Mouse (Mus musculus) ES-Bruce4 (cell line): ENCODE data around the gene Ak5. TPM values are rescaled to one million over a fixed set of nuclear protein-coding genes. Genes with fewer than 3 reads are reported as not detected.

Source experiments
- H3K27ac ChIP-seq: 2 replicates; pipeline ENCODE4 v1.5.1; 2012; ENCODE audit warnings: low read length, inconsistent platforms; ENCODE audit not compliant: insufficient read depth
- H3K27me3 ChIP-seq: 2 replicates; pipeline ENCODE4 v1.6.1; 2012; ENCODE audit warnings: mild to moderate bottlenecking, low read length, inconsistent platforms; ENCODE audit not compliant: control insufficient read depth, poor library complexity, insufficient read depth, severe bottlenecking
- H3K36me3 ChIP-seq: 2 replicates; pipeline ENCODE4 v1.6.1; 2012; ENCODE audit warnings: inconsistent platforms, mild to moderate bottlenecking, low read length, moderate library complexity; ENCODE audit not compliant: control insufficient read depth, poor library complexity, insufficient read depth, severe bottlenecking
- H3K4me1 ChIP-seq: one replicate; pipeline ENCODE4 v1.8.1; 2011; ENCODE audit warnings: low read length; ENCODE audit not compliant: control insufficient read depth, insufficient read depth
- H3K4me3 ChIP-seq: 2 replicates; pipeline ENCODE4 v1.5.1; 2011; ENCODE audit warnings: low read depth, mild to moderate bottlenecking, low read length
- H3K9ac ChIP-seq: 2 replicates; pipeline ENCODE4 v1.6.1; 2012; ENCODE audit warnings: low read depth, mild to moderate bottlenecking, inconsistent platforms; ENCODE audit not compliant: poor library complexity, severe bottlenecking
- H3K9me3 ChIP-seq: replicated peaks from 2 replicates; pipeline ENCODE4 v1.6.1; 2012; ENCODE audit warnings: mild to moderate bottlenecking, low read length, inconsistent platforms; ENCODE audit not compliant: control insufficient read depth, poor library complexity, insufficient read depth, severe bottlenecking
- CTCF ChIP-seq: IDR thresholded peaks from one replicate; pipeline ENCODE4 v1.8.1; 2011; ENCODE audit warnings: low read depth, low read length
- EP300 ChIP-seq: IDR thresholded peaks from 2 replicates; pipeline ENCODE4 v1.6.1; 2011; ENCODE audit warnings: low read depth, low read length; ENCODE audit not compliant: insufficient read depth
- POLR2A ChIP-seq: IDR thresholded peaks from one replicate; pipeline ENCODE4 v1.8.1; 2011; ENCODE audit warnings: low read length; ENCODE audit not compliant: insufficient read depth
- polyA plus RNA-seq: library from polyadenylated mRNA; stranded (reverse); fragments of >200 nt; gene quantifications from 2 replicates; pipeline ENCODE4 v1.2.4, GENCODE M21; 2011; ENCODE audit warnings: low read depth; ENCODE audit not compliant: missing spikeins, insufficient read depth, insufficient read length

Ak5 gene
- polyA plus RNA-seq, 1 experiment, result 0.97 TPM

DNA sequence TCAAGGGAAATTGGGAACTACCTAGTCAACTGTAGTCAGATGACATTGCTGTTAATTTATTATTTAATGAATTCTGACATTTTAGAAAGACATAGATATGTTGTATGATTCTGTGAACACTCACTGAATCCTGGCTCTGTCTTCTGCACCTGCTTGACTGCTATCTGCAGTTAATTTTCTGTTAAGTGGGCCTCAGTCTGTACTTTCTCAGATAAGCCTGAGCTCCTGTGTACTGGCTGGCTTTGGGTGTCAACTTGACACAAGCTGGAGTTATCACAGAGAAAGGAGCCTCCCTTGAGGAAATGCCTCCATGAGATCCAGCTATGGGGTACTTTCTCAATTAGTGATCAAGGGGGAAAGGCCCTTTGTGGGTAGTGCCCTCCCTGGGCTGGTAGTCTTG, 118.1 kb downstream of the Ak5 start:
- TF ChIP-seq POLR2A, result no peak
- no peaks in the 10 kb centered on the region for H3K4me1 ChIP-seq
- no peak overlapping the region for H3K4me3 ChIP-seq
- H3K9me3 ChIP-seq, result no peaks in the 10 kb centered on the region
- no peak overlapping the region for H3K9ac ChIP-seq
- no peaks in the 10 kb centered on the region for H3K27me3 ChIP-seq
- no peak overlapping the region for H3K27ac ChIP-seq
- H3K36me3 ChIP-seq, result no peaks in the 10 kb centered on the region

DNA sequence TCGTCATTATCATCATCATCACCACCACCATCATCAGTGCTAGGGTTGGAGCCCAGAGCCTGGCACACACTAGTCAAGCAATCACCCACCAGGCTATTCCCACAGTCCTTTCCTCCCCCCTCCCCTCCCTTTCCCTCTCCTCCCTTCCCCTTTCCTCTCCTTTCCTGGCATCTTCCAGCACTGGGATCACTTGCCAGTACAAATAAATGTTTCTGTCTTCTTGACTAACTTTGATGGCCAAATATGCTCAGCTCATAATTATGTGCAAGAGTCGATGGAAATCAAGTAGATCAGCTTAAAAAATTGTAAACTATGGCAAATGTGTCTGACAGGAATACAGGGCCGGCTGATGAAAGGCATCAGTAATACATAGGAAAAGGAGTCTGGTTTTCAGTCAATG, 123.2 kb downstream of the Ak5 start:
- no peaks in the 10 kb centered on the region for H3K9me3 ChIP-seq
- H3K4me3 ChIP-seq, result no peak overlapping the region
- no peak for TF ChIP-seq EP300
- no peak for TF ChIP-seq CTCF
- no peak for TF ChIP-seq POLR2A
- no peaks in the 10 kb centered on the region for H3K4me1 ChIP-seq
- no peaks in the 10 kb centered on the region for H3K27me3 ChIP-seq
- no peak overlapping the region for H3K27ac ChIP-seq
- H3K36me3 ChIP-seq, result no peaks in the 10 kb centered on the region
- H3K9ac ChIP-seq, result no peak overlapping the region

DNA sequence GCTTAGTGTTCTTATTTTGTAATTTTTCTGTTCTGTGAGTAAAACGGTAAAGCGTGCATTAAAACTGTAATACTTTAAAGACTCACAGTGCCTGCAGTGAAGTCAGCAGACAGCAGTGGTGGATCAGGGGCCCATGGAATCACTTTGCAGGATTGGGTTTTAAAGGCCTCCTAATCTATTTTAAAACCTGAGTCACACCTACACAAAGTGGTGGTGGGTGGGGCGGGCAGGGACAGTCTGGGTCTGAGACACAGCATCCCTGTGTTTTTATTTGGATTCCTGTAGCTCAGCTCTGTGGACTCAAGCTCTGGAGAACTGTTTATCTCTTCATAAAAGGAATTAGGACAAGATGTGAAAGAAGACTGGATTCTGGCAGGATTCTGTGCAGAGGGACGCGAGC, 125.9 kb downstream of the Ak5 start:
- H3K27me3 ChIP-seq, result no peaks in the 10 kb centered on the region
- TF ChIP-seq POLR2A, result no peak
- no peak for TF ChIP-seq EP300
- no peak for TF ChIP-seq CTCF
- H3K36me3 ChIP-seq, result no peaks in the 10 kb centered on the region
- no peaks in the 10 kb centered on the region for H3K4me1 ChIP-seq
- no peaks in the 10 kb centered on the region for H3K9me3 ChIP-seq
- no peak overlapping the region for H3K4me3 ChIP-seq
- no peak overlapping the region for H3K9ac ChIP-seq
- no peak overlapping the region for H3K27ac ChIP-seq

DNA sequence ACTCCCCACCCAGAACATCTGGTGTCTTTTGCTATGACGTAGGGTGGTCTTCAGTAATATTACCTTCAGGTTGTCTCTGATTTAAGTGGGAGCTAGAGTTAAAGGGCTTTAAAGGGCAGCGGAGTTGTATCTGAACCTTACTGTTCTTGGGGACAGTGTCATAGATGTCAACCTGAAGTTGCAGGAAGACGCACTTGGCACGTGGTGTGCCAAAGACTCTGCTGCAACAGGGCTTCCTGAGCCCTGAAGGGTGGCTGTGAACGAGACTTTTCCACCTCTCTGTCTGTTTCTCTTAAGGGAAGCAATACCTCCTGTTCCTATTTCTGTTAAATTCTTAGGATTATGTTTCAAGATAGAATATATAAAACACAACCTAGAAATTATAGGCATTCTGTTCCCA, 137.8 kb downstream of the Ak5 start:
- Histone ChIP-seq H3K27me3 (no peaks in the 10 kb centered on the region), H3K4me3 (no peak overlapping the region), H3K4me1 (no peaks in the 10 kb centered on the region), H3K9ac (no peak overlapping the region), H3K27ac (no peak overlapping the region), H3K36me3 (no peaks in the 10 kb centered on the region), H3K9me3 (no peaks in the 10 kb centered on the region)
- TF ChIP-seq EP300 (no peak), POLR2A (no peak), CTCF (no peak)

DNA sequence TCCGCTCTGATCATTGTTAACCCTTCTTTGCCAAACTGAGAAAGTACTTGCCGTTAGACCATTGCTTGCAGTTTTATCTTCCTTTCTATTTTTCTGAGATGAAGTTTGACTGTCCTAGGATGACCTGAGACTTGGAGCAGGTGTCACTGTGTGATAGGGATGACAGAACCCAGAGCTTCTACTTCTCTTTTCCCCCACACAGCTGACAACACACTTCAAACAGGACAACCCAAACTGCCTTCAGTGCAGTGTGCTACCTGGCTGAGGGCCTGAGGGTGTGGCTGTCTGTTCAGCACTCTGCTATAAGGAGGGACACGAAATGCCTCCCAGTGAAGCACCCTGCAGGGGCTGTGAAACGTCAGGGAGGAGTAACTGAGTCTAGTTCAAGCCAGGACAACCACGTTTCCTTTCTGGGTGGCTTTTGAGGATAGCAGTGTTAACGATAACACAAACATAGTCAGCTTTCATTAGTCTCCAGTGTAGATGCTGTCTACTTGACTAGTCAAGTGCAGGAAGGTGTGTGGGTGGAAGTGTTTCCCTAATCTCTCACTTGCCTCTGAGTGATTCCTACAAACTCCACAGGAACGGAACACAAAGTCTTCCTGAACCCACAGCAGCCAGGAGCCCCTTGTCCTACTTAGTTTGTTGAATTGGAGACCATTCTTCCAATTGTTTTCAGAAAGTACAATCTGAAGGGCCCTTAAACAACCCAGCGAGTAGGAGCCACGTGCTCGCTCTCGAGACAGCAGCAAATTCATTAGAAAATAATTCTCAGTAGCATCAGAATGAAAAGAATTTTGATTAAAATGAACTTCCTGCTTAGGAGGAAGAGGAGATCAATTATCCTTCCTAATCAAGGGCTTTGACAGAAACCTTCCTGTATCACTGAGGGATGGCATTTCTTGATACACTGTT, 138.8 kb downstream of the Ak5 start:
- no peak overlapping the region for H3K4me3 ChIP-seq
- H3K27me3 ChIP-seq, result no peaks in the 10 kb centered on the region
- no peak overlapping the region for H3K27ac ChIP-seq
- no peaks in the 10 kb centered on the region for H3K36me3 ChIP-seq
- H3K9me3 ChIP-seq, result no peaks in the 10 kb centered on the region
- TF ChIP-seq POLR2A, result no peak
- TF ChIP-seq CTCF, result no peak
- no peak for TF ChIP-seq EP300
- no peak overlapping the region for H3K9ac ChIP-seq
- no peaks in the 10 kb centered on the region for H3K4me1 ChIP-seq

DNA sequence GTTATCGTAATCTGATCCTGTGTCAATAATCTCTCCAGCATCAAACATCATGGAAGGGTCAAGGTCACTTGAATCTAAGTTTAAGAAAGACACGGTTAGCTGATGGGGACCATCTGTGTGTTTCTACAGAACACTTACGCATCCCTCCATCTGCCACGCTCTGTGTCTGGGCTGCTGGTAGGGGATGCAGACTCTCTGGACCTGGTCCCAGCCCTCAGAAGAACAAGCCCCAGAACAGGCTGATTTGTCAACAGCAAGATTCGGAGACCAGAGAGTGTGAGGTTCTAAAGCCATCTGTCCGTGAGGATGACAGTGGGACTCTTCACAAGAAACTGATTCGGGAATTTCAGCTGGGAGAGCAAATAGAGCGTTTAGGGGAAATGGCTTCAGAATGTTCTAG, 141.4 kb downstream of the Ak5 start:
- Histone ChIP-seq H3K36me3 (no peaks in the 10 kb centered on the region), H3K9me3 (no peaks in the 10 kb centered on the region)

More for the DNA sequence above, 141.4 kb downstream of the Ak5 start:
- Histone ChIP-seq H3K27me3 (no peaks in the 10 kb centered on the region), H3K4me1 (no peaks in the 10 kb centered on the region), H3K4me3 (no peak overlapping the region), H3K27ac (no peak overlapping the region), H3K9ac (no peak overlapping the region)
- TF ChIP-seq CTCF, result no peak
- TF ChIP-seq POLR2A, result no peak
- TF ChIP-seq EP300, result no peak
